Mouse (Mus musculus): ENCODE data around the gene Gm15557. TPM values are rescaled to one million over a fixed set of nuclear protein-coding genes. Genes with fewer than 3 reads are reported as not detected.

The Gm15557 gene
- polyA plus RNA-seq, 1 experiment, result not detected

- Histone ChIP-seq H3K36me3 (ENCODE audit: control insufficient read depth, insufficient read depth, low read length) (peaks cover 6% of the 10 kb centered on the region; the same call in 1 of the 2 replicates), H3K27me3 (replicated peaks; ENCODE audit: control insufficient read depth, insufficient read depth, low read length) (no peaks in the 10 kb centered on the region), H3K4me3 (ENCODE audit: insufficient read depth, low read depth, low read length) (no peak overlapping the region), H3K4me1 (ENCODE audit: control insufficient read depth, insufficient read depth, low read length) (no peaks in the 10 kb centered on the region), H3K27ac (ENCODE audit: insufficient read depth, low read depth, low read length) (no peak overlapping the region)
- TF ChIP-seq POLR2A (IDR thresholded peaks at IDR 0.05; ENCODE audit: low read depth, low read length), result no peak
- no peak for TF ChIP-seq CTCF (conservative IDR thresholded peaks at IDR 0.05; ENCODE audit: insufficient read depth, insufficient read length, low read depth, low read length)
- no peak for DNase-seq
- 78% methylated on average over 14 of the region's 14 CpGs for WGBS
Measured at GRCm38 (mm10) chr2:155974087-155974731, 33.7 kb downstream of the Gm15557 start.

- H3K27ac ChIP-seq (ENCODE audit: insufficient read depth, low read depth, low read length), result peak overlapping the region; percentile 8; the same call in 1 of the 2 replicates
- no peak for TF ChIP-seq CTCF (conservative IDR thresholded peaks at IDR 0.05; ENCODE audit: insufficient read depth, insufficient read length, low read depth, low read length)
- no peak for TF ChIP-seq POLR2A (IDR thresholded peaks at IDR 0.05; ENCODE audit: low read depth, low read length)
- no peaks in the 10 kb centered on the region for H3K27me3 ChIP-seq (replicated peaks; ENCODE audit: control insufficient read depth, insufficient read depth, low read length)
- peak overlapping the region; percentile 35 for H3K4me3 ChIP-seq (ENCODE audit: insufficient read depth, low read depth, low read length)
- DNase-seq, result peak; percentile 52
- WGBS, result 39% methylated on average over 5 of the region's 5 CpGs
- H3K36me3 ChIP-seq (ENCODE audit: control insufficient read depth, insufficient read depth, low read length), result 0 out of 2 replicates have a peak, but pooled peaks cover 2% of the 10 kb centered on the region
- no peaks in the 10 kb centered on the region for H3K4me1 ChIP-seq (ENCODE audit: control insufficient read depth, insufficient read depth, low read length)
Measured at GRCm38 (mm10) chr2:155979328-155979991, 38.9 kb downstream of the Gm15557 start.

- H3K4me1 ChIP-seq (ENCODE audit: control insufficient read depth, insufficient read depth, low read length), result no peaks in the 10 kb centered on the region
- DNase-seq, result no peak
- H3K27ac ChIP-seq (ENCODE audit: insufficient read depth, low read depth, low read length), result no peak overlapping the region
- H3K27me3 ChIP-seq (replicated peaks; ENCODE audit: control insufficient read depth, insufficient read depth, low read length), result no peaks in the 10 kb centered on the region
- 0 out of 2 replicates have a peak, but pooled peaks cover 2% of the 10 kb centered on the region for H3K36me3 ChIP-seq (ENCODE audit: control insufficient read depth, insufficient read depth, low read length)
- H3K4me3 ChIP-seq (ENCODE audit: insufficient read depth, low read depth, low read length), result no peak overlapping the region
- TF ChIP-seq CTCF (conservative IDR thresholded peaks at IDR 0.05; ENCODE audit: insufficient read depth, insufficient read length, low read depth, low read length) (no peak), POLR2A (IDR thresholded peaks at IDR 0.05; ENCODE audit: low read depth, low read length) (no peak)
- 95% methylated on average over 7 of the region's 7 CpGs for WGBS
Measured at GRCm38 (mm10) chr2:155985776-155986175, 45.2 kb downstream of the Gm15557 start.

- H3K4me3 ChIP-seq (ENCODE audit: insufficient read depth, low read depth, low read length), result no peak overlapping the region
- DNase-seq, result no peak
- 95% methylated on average over 6 of the region's 6 CpGs for WGBS
- no peaks in the 10 kb centered on the region for H3K4me1 ChIP-seq (ENCODE audit: control insufficient read depth, insufficient read depth, low read length)
- H3K27me3 ChIP-seq (replicated peaks; ENCODE audit: control insufficient read depth, insufficient read depth, low read length), result no peaks in the 10 kb centered on the region
- TF ChIP-seq POLR2A (IDR thresholded peaks at IDR 0.05; ENCODE audit: low read depth, low read length) (no peak), CTCF (conservative IDR thresholded peaks at IDR 0.05; ENCODE audit: insufficient read depth, insufficient read length, low read depth, low read length) (no peak)
- H3K27ac ChIP-seq (ENCODE audit: insufficient read depth, low read depth, low read length), result no peak overlapping the region
- 0 out of 2 replicates have a peak, but pooled peaks cover 2% of the 10 kb centered on the region for H3K36me3 ChIP-seq (ENCODE audit: control insufficient read depth, insufficient read depth, low read length)
Measured at GRCm38 (mm10) chr2:155987131-155987530, 46.6 kb downstream of the Gm15557 start.

GRCm38 (mm10) chr2:155989085-155989484, 48.6 kb downstream of the Gm15557 start:
- no peaks in the 10 kb centered on the region for H3K36me3 ChIP-seq (ENCODE audit: control insufficient read depth, insufficient read depth, low read length)
- TF ChIP-seq CTCF (conservative IDR thresholded peaks at IDR 0.05; ENCODE audit: insufficient read depth, insufficient read length, low read depth, low read length) (no peak), POLR2A (IDR thresholded peaks at IDR 0.05; ENCODE audit: low read depth, low read length) (no peak)
- H3K4me3 ChIP-seq (ENCODE audit: insufficient read depth, low read depth, low read length), result no peak overlapping the region
- no peaks in the 10 kb centered on the region for H3K4me1 ChIP-seq (ENCODE audit: control insufficient read depth, insufficient read depth, low read length)
- 72% methylated on average over 4 of the region's 4 CpGs for WGBS
- DNase-seq, result no peak
- no peaks in the 10 kb centered on the region for H3K27me3 ChIP-seq (replicated peaks; ENCODE audit: control insufficient read depth, insufficient read depth, low read length)
- no peak overlapping the region for H3K27ac ChIP-seq (ENCODE audit: insufficient read depth, low read depth, low read length)

- no peak for DNase-seq
- no peaks in the 10 kb centered on the region; the same call in 1 of the 2 replicates for H3K36me3 ChIP-seq (ENCODE audit: control insufficient read depth, insufficient read depth, low read length)
- 90% methylated on average over 10 of the region's 10 CpGs for WGBS
- no peaks in the 10 kb centered on the region for H3K27me3 ChIP-seq (replicated peaks; ENCODE audit: control insufficient read depth, insufficient read depth, low read length)
- no peak overlapping the region for H3K4me3 ChIP-seq (ENCODE audit: insufficient read depth, low read depth, low read length)
- no peaks in the 10 kb centered on the region for H3K4me1 ChIP-seq (ENCODE audit: control insufficient read depth, insufficient read depth, low read length)
- H3K27ac ChIP-seq (ENCODE audit: insufficient read depth, low read depth, low read length), result no peak overlapping the region
- TF ChIP-seq POLR2A (IDR thresholded peaks at IDR 0.05; ENCODE audit: low read depth, low read length) (no peak), CTCF (conservative IDR thresholded peaks at IDR 0.05; ENCODE audit: insufficient read depth, insufficient read length, low read depth, low read length) (no peak)
Measured at GRCm38 (mm10) chr2:155991151-155991550, 50.6 kb downstream of the Gm15557 start.

GRCm38 (mm10) chr2:155991863-155992321, 51.4 kb downstream of the Gm15557 start:
- H3K4me1 ChIP-seq (ENCODE audit: control insufficient read depth, insufficient read depth, low read length), result no peaks in the 10 kb centered on the region
- no peak overlapping the region for H3K27ac ChIP-seq (ENCODE audit: insufficient read depth, low read depth, low read length)
- peak; percentile 84 for DNase-seq
- 55% methylated on average over 14 of the region's 14 CpGs for WGBS
- H3K36me3 ChIP-seq (ENCODE audit: control insufficient read depth, insufficient read depth, low read length), result no peaks in the 10 kb centered on the region; the same call in 1 of the 2 replicates
- no peak for TF ChIP-seq CTCF (conservative IDR thresholded peaks at IDR 0.05; ENCODE audit: insufficient read depth, insufficient read length, low read depth, low read length)
- no peak for TF ChIP-seq POLR2A (IDR thresholded peaks at IDR 0.05; ENCODE audit: low read depth, low read length)
- no peaks in the 10 kb centered on the region for H3K27me3 ChIP-seq (replicated peaks; ENCODE audit: control insufficient read depth, insufficient read depth, low read length)
- H3K4me3 ChIP-seq (ENCODE audit: insufficient read depth, low read depth, low read length), result no peak overlapping the region

Other genes with a start within 250 kb of the Gm15557 start
- 110 and 141 TPM in 2 replicates for gene Trpc4ap, start 248.3 kb upstream of the Gm15557 start, polyA plus RNA-seq (2012; rRNA removed)
- gene Edem2, start 211.3 kb upstream of the Gm15557 start, polyA plus RNA-seq (2012; rRNA removed), result 44.9 and 53.7 TPM in 2 replicates
- gene Gm17581, start 204.9 kb upstream of the Gm15557 start, polyA plus RNA-seq (2012; rRNA removed), result not detected in 2 replicates
- gene Procr, start 189.6 kb upstream of the Gm15557 start, polyA plus RNA-seq (2012; rRNA removed), result 3.6 and 3.9 TPM in 2 replicates
- 0.12 and 0.14 TPM in 2 replicates for gene Mmp24, start 165.4 kb upstream of the Gm15557 start, polyA plus RNA-seq (2012; rRNA removed)
- gene BC029722, start 121.3 kb upstream of the Gm15557 start, polyA plus RNA-seq (2012; rRNA removed), result 56.4 and 69.9 TPM in 2 replicates
- 108 and 113 TPM in 2 replicates for gene Eif6, start 113.8 kb upstream of the Gm15557 start, polyA plus RNA-seq (2012; rRNA removed)
- 0.03 TPM in 1 of 2 replicates, not detected in the other for gene Fam83c, start 105.9 kb upstream of the Gm15557 start, polyA plus RNA-seq (2012; rRNA removed)
- 64.1 and 74.9 TPM in 2 replicates for gene Uqcc1, start 10.4 kb upstream of the Gm15557 start, polyA plus RNA-seq (2012; rRNA removed)
- 0.29 and 0.41 TPM in 2 replicates for gene Gdf5, start 4.6 kb downstream of the Gm15557 start, polyA plus RNA-seq (2012; rRNA removed)
- gene Cep250, start 15.7 kb downstream of the Gm15557 start, polyA plus RNA-seq (2012; rRNA removed), result 6.6 and 6.9 TPM in 2 replicates
- gene 6430550D23Rik, start 67.2 kb downstream of the Gm15557 start, polyA plus RNA-seq (2012; rRNA removed), result 2.6 and 2.9 TPM in 2 replicates
- gene Ergic3, start 67.3 kb downstream of the Gm15557 start, polyA plus RNA-seq (2012; rRNA removed), result 327 and 345 TPM in 2 replicates
- 0.38 and 0.67 TPM in 2 replicates for gene Fer1l4, start 112.2 kb downstream of the Gm15557 start, polyA plus RNA-seq (2012; rRNA removed)
- gene Spag4, start 124.4 kb downstream of the Gm15557 start, polyA plus RNA-seq (2012; rRNA removed), result 3.3 and 3.6 TPM in 2 replicates
- gene Cpne1, start 171.2 kb downstream of the Gm15557 start, polyA plus RNA-seq (2012; rRNA removed), result 57.2 and 72.4 TPM in 2 replicates
- 13.2 and 14.8 TPM in 2 replicates for gene Rbm12, start 171.2 kb downstream of the Gm15557 start, polyA plus RNA-seq (2012; rRNA removed)
- 1.9 and 2.6 TPM in 2 replicates for gene Gm28036, start 186.4 kb downstream of the Gm15557 start, polyA plus RNA-seq (2012; rRNA removed)
- 396 and 507 TPM in 2 replicates for gene Romo1, start 203.3 kb downstream of the Gm15557 start, polyA plus RNA-seq (2012; rRNA removed)
- 112 and 138 TPM in 2 replicates for gene Nfs1, start 203.5 kb downstream of the Gm15557 start, polyA plus RNA-seq (2012; rRNA removed)
- 31.1 and 39.3 TPM in 2 replicates for gene Rbm39, start 239.5 kb downstream of the Gm15557 start, polyA plus RNA-seq (2012; rRNA removed)